Mouse (Mus musculus): ENCODE results near the gene Nfyc. TPM values are rescaled to one million over a fixed set of nuclear protein-coding genes. Genes with fewer than 3 reads are reported as not detected.
A peak's percentile ranks its signal among the peaks of the same experiment; 100 is the strongest.

Nfyc gene
- polyA plus RNA-seq, 1 experiment from 2014 or later, result 108 TPM

- Histone ChIP-seq H3K27me3 (no peaks in the 10 kb centered on the region), H3K36me3 (no peaks in the 10 kb centered on the region), H3K27ac (replicated peaks) (no peak overlapping the region), H3K4me3 (no peak overlapping the region), H3K4me2 (replicated peaks) (no peak overlapping the region), H3K9ac (replicated peaks) (no peak overlapping the region), H3K9me3 (no peaks in the 10 kb centered on the region), H3K4me1 (no peaks in the 10 kb centered on the region)
- no peak for ATAC-seq (ENCODE audit: low FRiP score, low read depth)
- WGBS, result 66% methylated on average over 2 of the region's 2 CpGs
These were observed 31.6 kb downstream of the Nfyc start for GRCm38 (mm10) chr4:120799680-120800166.

GRCm38 (mm10) chr4:120797985-120798725, 33.2 kb downstream of the Nfyc start:
- no peak for ATAC-seq (ENCODE audit: low FRiP score, low read depth)
- Histone ChIP-seq H3K9ac (replicated peaks) (no peak overlapping the region), H3K27ac (replicated peaks) (no peak overlapping the region), H3K27me3 (no peaks in the 10 kb centered on the region), H3K4me3 (no peak overlapping the region), H3K4me2 (replicated peaks) (no peak overlapping the region), H3K9me3 (no peaks in the 10 kb centered on the region), H3K36me3 (no peaks in the 10 kb centered on the region), H3K4me1 (no peaks in the 10 kb centered on the region)
- WGBS, result 89% methylated on average over 5 of the region's 5 CpGs

- no peak overlapping the region for H3K27ac ChIP-seq (replicated peaks)
- H3K9ac ChIP-seq (replicated peaks), result no peak overlapping the region
- ATAC-seq (ENCODE audit: low FRiP score, low read depth), result no peak
- no peaks in the 10 kb centered on the region for H3K27me3 ChIP-seq
- no peaks in the 10 kb centered on the region for H3K4me1 ChIP-seq
- H3K36me3 ChIP-seq, result no peaks in the 10 kb centered on the region
- 82% methylated on average over 2 of the region's 2 CpGs for WGBS
- H3K9me3 ChIP-seq, result no peaks in the 10 kb centered on the region
- H3K4me2 ChIP-seq (replicated peaks), result no peak overlapping the region
- no peak overlapping the region for H3K4me3 ChIP-seq
These were observed 34.7 kb downstream of the Nfyc start for GRCm38 (mm10) chr4:120796687-120797086.

- H3K4me1 ChIP-seq, result no peaks in the 10 kb centered on the region
- no peaks in the 10 kb centered on the region for H3K9me3 ChIP-seq
- no peak for ATAC-seq (ENCODE audit: low FRiP score, low read depth)
- 92% methylated on average over 1 of the region's 1 CpGs for WGBS
- no peaks in the 10 kb centered on the region for H3K36me3 ChIP-seq
- H3K27ac ChIP-seq (replicated peaks), result no peak overlapping the region
- no peaks in the 10 kb centered on the region for H3K27me3 ChIP-seq
- H3K9ac ChIP-seq (replicated peaks), result no peak overlapping the region
- no peak overlapping the region for H3K4me2 ChIP-seq (replicated peaks)
- H3K4me3 ChIP-seq, result no peak overlapping the region
These were observed 35.7 kb downstream of the Nfyc start for GRCm38 (mm10) chr4:120795646-120796045.

GRCm38 (mm10) chr4:120792918-120793317, 38.5 kb downstream of the Nfyc start:
- H3K27me3 ChIP-seq, result no peaks in the 10 kb centered on the region
- ATAC-seq (ENCODE audit: low FRiP score, low read depth), result no peak
- no peaks in the 10 kb centered on the region for H3K4me1 ChIP-seq
- H3K4me3 ChIP-seq, result no peak overlapping the region
- H3K4me2 ChIP-seq (replicated peaks), result no peak overlapping the region
- 89% methylated on average over 2 of the region's 2 CpGs for WGBS
- H3K36me3 ChIP-seq, result peaks cover 26% of the 10 kb centered on the region
- no peaks in the 10 kb centered on the region for H3K9me3 ChIP-seq
- H3K9ac ChIP-seq (replicated peaks), result no peak overlapping the region
- no peak overlapping the region for H3K27ac ChIP-seq (replicated peaks)

- H3K4me1 ChIP-seq, result no peaks in the 10 kb centered on the region
- H3K36me3 ChIP-seq, result peaks cover 50% of the 10 kb centered on the region
- H3K27me3 ChIP-seq, result no peaks in the 10 kb centered on the region
- no peak overlapping the region for H3K9ac ChIP-seq (replicated peaks)
- no peak overlapping the region for H3K4me2 ChIP-seq (replicated peaks)
- H3K27ac ChIP-seq (replicated peaks), result no peak overlapping the region
- whole genome bisulfite sequencing, result 95% methylated on average over 4 of the region's 4 CpGs
- no peaks in the 10 kb centered on the region for H3K9me3 ChIP-seq
- no peak overlapping the region for H3K4me3 ChIP-seq
- ATAC-seq (ENCODE audit: low FRiP score, low read depth), result no peak
These were observed 41.3 kb downstream of the Nfyc start for GRCm38 (mm10) chr4:120790027-120790426.

- H3K9ac ChIP-seq (replicated peaks), result no peak overlapping the region
- H3K4me2 ChIP-seq (replicated peaks), result no peak overlapping the region
- no peak overlapping the region for H3K4me3 ChIP-seq
- H3K27ac ChIP-seq (replicated peaks), result no peak overlapping the region
- H3K9me3 ChIP-seq, result no peaks in the 10 kb centered on the region
- no peaks in the 10 kb centered on the region for H3K4me1 ChIP-seq
- H3K27me3 ChIP-seq, result peaks cover 18% of the 10 kb centered on the region
- peaks cover 38% of the 10 kb centered on the region for H3K36me3 ChIP-seq
- ATAC-seq (ENCODE audit: low FRiP score, low read depth), result 0 out of 2 replicates have a peak, but pooled peaks have one; percentile 23
- 38% methylated on average over 5 of the region's 5 CpGs for WGBS
These were observed 75.6 kb downstream of the Nfyc start for GRCm38 (mm10) chr4:120755801-120756200.

- no peaks in the 10 kb centered on the region for H3K9me3 ChIP-seq
- H3K36me3 ChIP-seq, result peaks cover 33% of the 10 kb centered on the region
- no peak overlapping the region for H3K27ac ChIP-seq (replicated peaks)
- no peak overlapping the region for H3K9ac ChIP-seq (replicated peaks)
- peaks cover 22% of the 10 kb centered on the region for H3K27me3 ChIP-seq
- H3K4me2 ChIP-seq (replicated peaks), result no peak overlapping the region
- 0% methylated on average over 1 of the region's 1 CpGs for WGBS
- H3K4me1 ChIP-seq, result no peaks in the 10 kb centered on the region
- no peak; the same call in 1 of the 2 replicates for ATAC-seq (ENCODE audit: low FRiP score, low read depth)
- H3K4me3 ChIP-seq, result no peak overlapping the region
These were observed 76.1 kb downstream of the Nfyc start for GRCm38 (mm10) chr4:120755299-120755698.

GRCm38 (mm10) chr4:120749601-120750000, 81.8 kb downstream of the Nfyc start:
- H3K27me3 ChIP-seq, result peaks cover 79% of the 10 kb centered on the region
- no peaks in the 10 kb centered on the region for H3K36me3 ChIP-seq
- no peak overlapping the region for H3K9ac ChIP-seq (replicated peaks)
- H3K9me3 ChIP-seq, result no peaks in the 10 kb centered on the region
- H3K4me3 ChIP-seq, result no peak overlapping the region
- WGBS, result 14% methylated on average over 1 of the region's 2 CpGs
- H3K4me1 ChIP-seq, result peaks cover 31% of the 10 kb centered on the region
- H3K27ac ChIP-seq (replicated peaks), result no peak overlapping the region
- no peak overlapping the region for H3K4me2 ChIP-seq (replicated peaks)
- ATAC-seq (ENCODE audit: low FRiP score, low read depth), result no peak

GRCm38 (mm10) chr4:120747941-120748866, 83.2 kb downstream of the Nfyc start, which contains the start of gene Kcnq4:
TSS of gene Kcnq4 (minus strand) at chr4:120748612.
- Histone ChIP-seq H3K36me3 (no peaks in the 10 kb centered on the region), H3K4me1 (peaks cover 31% of the 10 kb centered on the region), H3K4me2 (replicated peaks) (peak within 1 kb of the TSS; percentile 100), H3K27ac (replicated peaks) (no peak within 1 kb of the TSS), H3K27me3 (peaks cover 91% of the 10 kb centered on the region), H3K4me3 (peak within 1 kb of the TSS; percentile 71), H3K9me3 (no peaks in the 10 kb centered on the region), H3K9ac (replicated peaks) (peak within 1 kb of the TSS; percentile 61)
- WGBS, result 1% methylated on average over 42 of the region's 42 CpGs
- no peak for ATAC-seq (ENCODE audit: low FRiP score, low read depth)

GRCm38 (mm10) chr4:120747243-120747792, 84.1 kb downstream of the Nfyc start:
- H3K4me2 ChIP-seq (replicated peaks), result peak overlapping the region; percentile 100
- no peak overlapping the region for H3K27ac ChIP-seq (replicated peaks)
- H3K27me3 ChIP-seq, result peaks cover 97% of the 10 kb centered on the region

More at GRCm38 (mm10) chr4:120747243-120747792, 84.1 kb downstream of the Nfyc start:
- Histone ChIP-seq H3K4me1 (peaks cover 31% of the 10 kb centered on the region), H3K36me3 (no peaks in the 10 kb centered on the region), H3K9me3 (no peaks in the 10 kb centered on the region), H3K4me3 (peak overlapping the region; percentile 71), H3K9ac (replicated peaks) (peak overlapping the region; percentile 61)
- ATAC-seq (ENCODE audit: low FRiP score, low read depth), result peak; percentile 55
- 0% methylated on average over 42 of the region's 75 CpGs for WGBS

Data from midbrain, embryonic 12.5 days (tissue).